Mouse (Mus musculus): Measurements from ENCODE around the gene Hoxa1.

DNA sequence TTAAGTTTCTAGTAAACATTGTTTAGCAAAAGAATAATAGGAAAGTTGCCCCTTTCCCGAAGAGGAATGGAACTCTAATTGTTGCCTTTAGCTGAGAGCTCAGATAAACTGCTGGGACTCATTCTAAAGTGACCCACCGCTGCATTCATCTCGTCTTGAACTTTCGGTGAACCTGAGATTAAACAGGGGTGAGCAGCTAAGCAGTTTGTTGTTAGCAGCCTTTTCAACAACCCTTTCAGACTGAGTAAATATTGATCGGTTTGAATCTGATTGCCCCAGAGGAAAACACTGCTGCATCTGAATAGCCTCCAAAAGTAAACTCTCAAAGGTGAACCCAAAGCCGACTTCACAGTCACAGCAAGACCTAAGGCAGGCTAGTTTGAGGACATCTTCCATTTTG lies 4.8 kb downstream of the Hoxa1 start:
- no peak for TF ChIP-seq CTCF (IDR thresholded peaks at IDR 0.05)
- no peak for TF ChIP-seq POLR2A (IDR thresholded peaks at IDR 0.05; ENCODE audit: insufficient read depth, low read depth, low read length)

Data from heart, adult 2 months (tissue).